Mouse (Mus musculus) thymus, postnatal 14 days (tissue): ENCODE measurements at regions not wholly inside any gene's neighbourhood (a gene's known extent, or its start where the extent isn't known, plus 50 kb on each side); places are given as distances from the start of the nearest gene placed in this dataset.

Experiments used
- DNase-seq: peaks from one replicate; pipeline ENCODE4 v3.0.0; 2021

GRCm38 (mm10) chr13:107760511-107760910 lies 283.7 kb upstream of the Smim15 start:
- no peak for DNase-seq

- no peak for DNase-seq
Observed at GRCm38 (mm10) chr13:107758327-107759095, 285.7 kb upstream of the Smim15 start.

GRCm38 (mm10) chr13:107752745-107753144 lies 291.5 kb upstream of the Smim15 start:
- no peak for DNase-seq

GRCm38 (mm10) chr13:107743464-107744218 lies 300.6 kb upstream of the Smim15 start:
- no peak for DNase-seq

- DNase-seq, result no peak
Observed at GRCm38 (mm10) chr13:107736581-107736980, 307.7 kb upstream of the Smim15 start.

GRCm38 (mm10) chr13:107734161-107734905 lies 309.9 kb upstream of the Smim15 start:
- DNase-seq, result no peak

GRCm38 (mm10) chr13:107730976-107731375 lies 313.3 kb upstream of the Smim15 start:
- DNase-seq, result no peak

- DNase-seq, result no peak
Observed at GRCm38 (mm10) chr13:107726491-107726890, 317.8 kb upstream of the Smim15 start.

GRCm38 (mm10) chr13:107721901-107722300 lies 322.3 kb upstream of the Smim15 start:
- no peak for DNase-seq

GRCm38 (mm10) chr13:107720874-107721574 lies 323.2 kb upstream of the Smim15 start:
- no peak for DNase-seq

- DNase-seq, result no peak
Observed at GRCm38 (mm10) chr13:107718973-107719620, 325.1 kb upstream of the Smim15 start.

GRCm38 (mm10) chr13:107715616-107716015 lies 328.6 kb upstream of the Smim15 start:
- no peak for DNase-seq

GRCm38 (mm10) chr13:107714001-107714400 lies 330.2 kb upstream of the Smim15 start:
- no peak for DNase-seq

- no peak for DNase-seq
Observed at GRCm38 (mm10) chr13:107711341-107711994, 332.8 kb upstream of the Smim15 start.

- no peak for DNase-seq
Observed at GRCm38 (mm10) chr13:107710368-107710767, 333.9 kb upstream of the Smim15 start.

GRCm38 (mm10) chr13:107709828-107710227 lies 334.4 kb upstream of the Smim15 start:
- no peak for DNase-seq

- DNase-seq, result no peak
Observed at GRCm38 (mm10) chr13:107703736-107704135, 340.5 kb upstream of the Smim15 start.

GRCm38 (mm10) chr13:107700268-107701139 lies 343.7 kb upstream of the Smim15 start:
- peak; percentile 8 for DNase-seq

GRCm38 (mm10) chr13:107699251-107699650 lies 345.0 kb upstream of the Smim15 start:
- DNase-seq, result no peak

GRCm38 (mm10) chr13:107698345-107698744 lies 345.9 kb upstream of the Smim15 start:
- no peak for DNase-seq
